Mouse (Mus musculus) spleen, adult 18-20 months (tissue): Measurements from ENCODE around the gene Zfp868.
A peak's percentile ranks its signal among the peaks of the same experiment; 100 is the strongest.
"Not testable (repeated sequence)": the region's sequence is repeated elsewhere in the genome, so short reads cannot be mapped to it uniquely, and the experiment has no call there.

Experiments
- DNase-seq, 2 experiments: peaks; one replicate each; pipeline ENCODE4 v3.0.0; 2022; ENCODE audit warnings: mixed read lengths in 2 of 2

The Zfp868 gene

GRCm38 (mm10) chr8:69625095-69625789 lies at the start of gene Zfp868:
TSS of gene Zfp868 (minus strand) at chr8:69625548.
- DNase-seq = peak; percentile 97 to 99

- not testable (repeated sequence) for DNase-seq
Observed at GRCm38 (mm10) chr8:69665051-69665450, 39.7 kb upstream of the Zfp868 start.

GRCm38 (mm10) chr8:69661294-69661693 lies 35.9 kb upstream of the Zfp868 start:
- DNase-seq = no peak

- DNase-seq = peak; percentile 76 to 78
Observed at GRCm38 (mm10) chr8:69654358-69654981, 29.1 kb upstream of the Zfp868 start, which contains the start of gene Zfp964. TSS of gene Zfp964 (plus strand) at chr8:69654479.

GRCm38 (mm10) chr8:69653808-69654357 lies 28.5 kb upstream of the Zfp868 start:
- DNase-seq = no peak

- DNase-seq = no peak
Observed at GRCm38 (mm10) chr8:69618078-69618477, 7.3 kb downstream of the Zfp868 start.

- no peak for DNase-seq
Observed at GRCm38 (mm10) chr8:69614687-69615086, 10.7 kb downstream of the Zfp868 start.

GRCm38 (mm10) chr8:69597598-69597997 lies 27.8 kb downstream of the Zfp868 start:
- not testable (repeated sequence) for DNase-seq

GRCm38 (mm10) chr8:69584611-69585202 lies 40.6 kb downstream of the Zfp868 start:
- DNase-seq = peak in 1 of 2 experiments; percentile 6

GRCm38 (mm10) chr8:69584201-69584600 lies 41.1 kb downstream of the Zfp868 start:
- not testable (repeated sequence) for DNase-seq
